ENCODE assay signal across 1 mouse cellular context in genomic region chr13:16012243-16012887, GRCm38 (mm10).
TF ChIP-seq lines count a peak whose summit lies in the region.

No protein-coding gene starts in this region.

TF ChIP-seq in CH12.LX, 34 proteins besides CTCF, POLR2A, EP300 and RAD21 (continued from another document):
- TF ChIP-seq ZKSCAN1 (IDR thresholded peaks at IDR 0.05; ENCODE audit: borderline replicate concordance, low read depth, low read length) = no peak
- no peak for TF ChIP-seq MYC (IDR thresholded peaks at IDR 0.05; ENCODE audit: low read depth, low read length)
- no peak for TF ChIP-seq KAT2A (IDR thresholded peaks at IDR 0.05; ENCODE audit: insufficient replicate concordance, low read length)
- no peak; the same call in 1 of the 2 replicates for TF ChIP-seq MAX (IDR thresholded peaks at IDR 0.05; ENCODE audit: low read length)
- TF ChIP-seq TCF12 (IDR thresholded peaks at IDR 0.05; ENCODE audit: low read depth, low read length) = peak; percentile 30; the same call in 1 of the 2 replicates
- no peak for TF ChIP-seq ZMIZ1 (IDR thresholded peaks at IDR 0.05; ENCODE audit: low read depth, low read length)
- TF ChIP-seq BHLHE40 (IDR thresholded peaks at IDR 0.05; ENCODE audit: low read depth, low read length) = 0 out of 2 replicates have a peak, but pooled peaks have one; percentile 20
